Mouse (Mus musculus): ENCODE data around the gene Lztr1.
"Not testable (repeated sequence)": the region's sequence is repeated elsewhere in the genome, so short reads cannot be mapped to it uniquely, and the experiment has no call there.

Gene Lztr1

GRCm38 (mm10) chr16:17554702-17555101 lies 46.2 kb downstream of the Lztr1 start:
- not testable (repeated sequence) for DNase-seq (ENCODE audit: extremely low spot score, low read depth, low spot score)

- no peak for DNase-seq (ENCODE audit: extremely low spot score, low read depth, low spot score)
These were observed 47.7 kb downstream of the Lztr1 start for GRCm38 (mm10) chr16:17556180-17556579.

DNA sequence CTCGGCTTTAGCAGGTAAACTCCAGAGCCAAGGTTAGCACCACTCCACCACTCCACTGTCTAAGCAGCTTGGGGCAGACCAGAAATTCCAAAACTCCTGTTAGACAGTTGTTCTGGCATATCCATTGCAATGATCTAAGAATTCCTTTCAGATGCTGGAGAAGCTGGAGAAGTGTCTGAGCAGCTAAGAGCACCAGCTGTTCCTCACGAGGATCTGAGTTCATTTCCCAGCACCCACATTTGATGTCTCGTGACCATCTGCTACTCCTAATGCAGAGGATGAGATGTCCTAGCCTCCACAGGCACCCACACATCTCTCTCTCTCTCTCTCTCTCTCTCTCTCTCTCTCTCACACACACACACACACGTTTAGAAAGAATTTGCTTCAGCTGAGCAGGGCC lies 48.4 kb downstream of the Lztr1 start:
- DNase-seq (ENCODE audit: extremely low spot score, low read depth, low spot score): no peak

DNA sequence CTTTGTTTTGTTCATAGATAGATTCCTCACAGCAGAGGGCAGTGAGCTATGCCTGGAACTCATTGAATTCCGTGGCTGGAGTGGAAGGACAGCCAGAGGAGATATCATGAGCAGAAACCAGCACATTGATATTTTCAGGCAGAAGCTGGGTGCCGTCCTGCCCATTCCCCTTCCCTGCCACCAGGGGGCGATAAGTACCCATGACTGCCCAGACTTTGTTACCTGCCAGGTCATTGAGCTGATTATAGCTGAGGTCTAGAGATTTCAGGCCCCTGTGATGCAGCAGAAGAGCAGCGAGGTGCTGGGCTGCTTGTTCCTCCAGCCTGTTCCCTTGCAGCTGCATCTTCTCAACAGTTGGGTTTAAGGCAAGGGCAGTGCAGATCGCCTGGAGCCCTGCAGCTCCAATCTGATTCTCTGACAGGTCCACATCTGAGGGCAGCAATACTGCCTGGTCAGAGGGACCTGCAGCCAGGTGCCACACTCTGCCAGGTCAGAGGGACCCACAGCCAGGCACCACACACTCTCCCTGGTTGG lies 49.5 kb downstream of the Lztr1 start:
- no peak for DNase-seq (ENCODE audit: extremely low spot score, low read depth, low spot score)

DNA sequence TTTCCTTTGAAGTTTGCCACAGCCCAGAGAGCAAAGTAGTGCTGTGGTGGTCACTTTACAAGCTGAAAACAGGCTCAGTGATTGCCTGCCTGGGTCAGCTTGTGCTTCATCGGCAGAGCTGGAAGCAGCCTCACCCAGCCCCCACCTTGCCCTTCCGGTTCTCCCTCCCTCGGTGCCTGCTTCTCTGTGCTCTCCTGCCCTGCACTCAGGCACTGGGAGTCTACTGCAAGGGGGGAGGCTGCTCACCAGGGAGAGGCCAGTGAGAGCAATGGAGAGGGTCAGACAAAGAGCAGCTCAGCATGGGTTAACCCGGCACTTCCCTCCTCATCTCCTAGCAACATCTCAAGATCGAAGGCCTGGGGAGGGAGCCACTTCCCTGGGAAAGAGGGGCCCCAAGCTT lies 50.3 kb downstream of the Lztr1 start:
- no peak for DNase-seq (ENCODE audit: extremely low spot score, low read depth, low spot score)

GRCm38 (mm10) chr16:17559396-17560027 lies 51.0 kb downstream of the Lztr1 start:
- DNase-seq (ENCODE audit: extremely low spot score, low read depth, low spot score): no peak

DNA sequence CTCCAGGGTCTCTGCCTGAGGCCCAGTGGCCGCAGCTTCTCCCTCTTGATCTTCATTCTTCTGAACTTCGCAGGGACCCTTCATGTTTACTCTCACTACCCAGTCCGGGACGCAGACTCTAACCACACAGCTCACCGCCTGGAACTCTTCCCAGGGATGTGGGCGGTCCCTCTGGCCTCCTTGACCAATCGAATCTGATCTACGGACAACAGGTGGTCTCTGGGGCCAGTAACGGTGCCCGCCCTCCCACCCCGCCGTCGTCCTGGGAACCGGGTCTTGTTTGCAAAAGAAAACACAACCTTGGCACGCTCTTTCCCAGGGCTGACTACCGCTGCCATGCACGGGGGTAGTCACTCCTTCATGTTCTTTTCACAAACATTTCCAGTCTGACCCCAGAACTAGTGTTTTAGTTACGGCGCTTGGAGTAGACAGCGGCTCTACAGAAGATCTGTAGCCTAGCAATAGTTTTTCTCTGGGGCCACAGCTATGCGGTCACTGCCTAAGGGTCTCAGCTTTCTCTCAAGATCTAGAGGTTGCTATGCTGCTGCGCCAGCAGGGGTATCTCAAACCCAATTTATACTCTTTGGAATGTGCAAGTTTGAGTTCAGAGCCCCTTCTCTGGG lies 52.8 kb downstream of the Lztr1 start, which contains the start of gene Lrrc74b:
TSS of gene Lrrc74b (minus strand) at position 120 of the 623 bp plus-strand sequence.
- peak; percentile 46 for DNase-seq (ENCODE audit: extremely low spot score, low read depth, low spot score)

DNA sequence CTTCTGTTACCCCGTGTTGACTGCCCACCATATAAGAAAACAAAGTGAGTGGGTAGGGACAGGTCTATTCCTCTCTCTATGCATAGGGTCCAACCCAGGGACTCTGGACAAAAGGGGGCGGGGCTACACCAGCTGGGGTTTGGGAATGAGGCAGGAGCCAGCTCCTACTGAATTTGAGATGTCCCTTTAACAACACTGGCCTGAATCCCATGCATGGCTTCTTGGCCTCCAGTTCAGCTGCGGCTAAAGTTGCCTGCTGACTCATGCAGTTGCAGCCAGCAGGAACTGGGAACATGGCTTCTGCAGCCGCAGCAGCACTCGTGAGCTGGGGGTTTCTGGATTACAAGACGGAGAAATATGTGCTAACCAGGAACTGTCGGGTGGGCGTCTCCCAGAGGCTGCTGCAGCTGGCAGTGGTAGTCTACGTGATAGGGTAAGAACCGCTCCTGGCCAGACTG lies 53.3 kb downstream of the Lztr1 start, which contains the start of gene P2rx6:
TSS of gene P2rx6 (plus strand) at position 135 of the 458 bp plus-strand sequence.
- DNase-seq (ENCODE audit: extremely low spot score, low read depth, low spot score): no peak

DNA sequence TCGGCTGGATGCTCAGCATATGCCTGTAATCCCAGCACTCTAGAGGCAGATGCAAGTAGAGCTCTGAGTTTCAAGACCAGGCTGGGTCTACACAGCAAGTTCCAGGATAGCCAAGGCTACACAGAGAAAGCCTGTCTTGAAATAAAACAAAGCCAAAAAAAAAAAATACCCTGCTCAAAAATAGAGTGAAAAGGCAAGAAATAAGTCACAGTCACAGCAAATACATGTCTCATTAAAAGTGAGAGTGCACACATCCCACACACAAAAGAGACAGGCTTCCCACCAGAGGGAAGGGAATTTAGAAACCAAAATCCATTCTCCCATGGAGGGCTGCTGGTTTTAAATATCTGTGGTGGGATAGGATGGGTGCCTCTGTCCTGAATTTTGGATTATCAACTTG lies 55.1 kb downstream of the Lztr1 start:
- no peak for DNase-seq (ENCODE audit: extremely low spot score, low read depth, low spot score)

- no peak for DNase-seq (ENCODE audit: extremely low spot score, low read depth, low spot score)
These were observed 55.7 kb downstream of the Lztr1 start for GRCm38 (mm10) chr16:17564221-17564620.

DNA sequence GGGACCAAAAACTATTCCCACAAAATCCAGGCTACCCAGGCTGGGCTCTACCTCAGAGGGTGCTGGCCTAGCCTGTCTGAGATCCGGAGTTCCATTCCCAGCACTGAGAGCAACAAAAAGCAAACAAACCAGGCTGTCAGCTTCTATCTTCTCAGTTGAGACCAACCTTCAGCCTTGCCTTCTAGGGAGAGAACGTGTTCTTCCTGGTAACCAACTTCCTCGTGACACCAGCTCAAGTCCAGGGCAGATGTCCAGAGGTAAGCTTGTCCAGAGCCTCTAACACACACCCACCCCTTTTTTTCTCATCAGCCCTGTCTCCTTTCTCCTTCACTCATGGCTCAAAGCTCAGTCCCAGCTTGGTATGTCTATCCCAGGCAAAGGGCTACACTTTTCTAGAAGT lies 56.3 kb downstream of the Lztr1 start:
- DNase-seq (ENCODE audit: extremely low spot score, low read depth, low spot score): no peak

GRCm38 (mm10) chr16:17566186-17566585 lies 57.7 kb downstream of the Lztr1 start:
- no peak for DNase-seq (ENCODE audit: extremely low spot score, low read depth, low spot score)

All from hindlimb bud, embryonic 11.5 days (tissue).